Mouse (Mus musculus) lung, embryonic 14.5 days (tissue): Measurements from ENCODE around the gene Daxx. TPM values are rescaled to one million over a fixed set of nuclear protein-coding genes. Genes with fewer than 3 reads are reported as not detected.
A peak's percentile ranks its signal among the peaks of the same experiment; 100 is the strongest.

ENCODE experiments used
- ATAC-seq: fragments of 200-750 bp; cut with Nextera tagmentation; 2 replicates; pipeline ENCODE4 v1.8.0; 2017; ENCODE audit warnings: mild to moderate bottlenecking, moderate TSS enrichment, moderate library complexity; ENCODE audit not compliant: insufficient read depth
- DNase-seq: peaks from one replicate; pipeline ENCODE4 v3.0.0-alpha.2; 2015
- H3K27ac ChIP-seq: fragments of 300-500 bp; sonication (generic); 2 replicates; pipeline ENCODE4 v1.5.1; 2014; ENCODE audit warnings: low read depth, mild to moderate bottlenecking, moderate library complexity
- H3K27me3 ChIP-seq: fragments of 300-500 bp; sonication (generic); 2 replicates; pipeline ENCODE4 v1.6.1; 2014; ENCODE audit warnings: low read length, control low read depth; ENCODE audit not compliant: insufficient read depth
- H3K36me3 ChIP-seq: fragments of 300-500 bp; sonication (generic); 2 replicates; pipeline ENCODE4 v1.6.1; 2014; ENCODE audit warnings: control low read depth; ENCODE audit not compliant: insufficient read depth
- H3K4me1 ChIP-seq: fragments of 300-500 bp; sonication (generic); 2 replicates; pipeline ENCODE4 v1.6.1; 2014; ENCODE audit warnings: antibody characterized with exemption, control low read depth; ENCODE audit not compliant: insufficient read depth
- H3K4me2 ChIP-seq: fragments of 300-500 bp; sonication (generic); 2 replicates; pipeline ENCODE4 v1.6.1; 2014; ENCODE audit warnings: mild to moderate bottlenecking
- H3K4me3 ChIP-seq: fragments of 300-500 bp; sonication (generic); 2 replicates; pipeline ENCODE4 v1.5.1; 2014; ENCODE audit warnings: low read depth, low read length
- H3K9ac ChIP-seq: fragments of 300-500 bp; sonication (generic); 2 replicates; pipeline ENCODE4 v1.6.1; 2014
- H3K9me3 ChIP-seq: fragments of 300-500 bp; sonication (generic); 2 replicates; pipeline ENCODE4 v1.6.1; 2016; ENCODE audit warnings: low read depth, low read length, control low read depth
- CTCF ChIP-seq: IDR thresholded peaks from 2 replicates; pipeline ENCODE4 v1.5.1; 2016; ENCODE audit warnings: antibody characterized with exemption, low read depth
- WGBS: fragments of 180-500 bp; shearing (Covaris S2); extraction: QIAGEN DNeasy Blood & Tissue Kit; methylation state at CpG from one replicate; pipeline ENCODE4 v1.1.7; 2014; 5-methylcytosine and 5-hydroxymethylcytosine counted together
- polyA plus RNA-seq: library from polyadenylated mRNA; unstranded; fragments of >200 nt; fragmentation: Nextera tagmentation; extraction: Ambion mirVana; gene quantifications from 2 replicates; pipeline ENCODE4 v1.2.1, GENCODE M21; 2014

The Daxx gene
- polyA plus RNA-seq, 1 experiment from 2014 or later, result 47.1 TPM

DNA sequence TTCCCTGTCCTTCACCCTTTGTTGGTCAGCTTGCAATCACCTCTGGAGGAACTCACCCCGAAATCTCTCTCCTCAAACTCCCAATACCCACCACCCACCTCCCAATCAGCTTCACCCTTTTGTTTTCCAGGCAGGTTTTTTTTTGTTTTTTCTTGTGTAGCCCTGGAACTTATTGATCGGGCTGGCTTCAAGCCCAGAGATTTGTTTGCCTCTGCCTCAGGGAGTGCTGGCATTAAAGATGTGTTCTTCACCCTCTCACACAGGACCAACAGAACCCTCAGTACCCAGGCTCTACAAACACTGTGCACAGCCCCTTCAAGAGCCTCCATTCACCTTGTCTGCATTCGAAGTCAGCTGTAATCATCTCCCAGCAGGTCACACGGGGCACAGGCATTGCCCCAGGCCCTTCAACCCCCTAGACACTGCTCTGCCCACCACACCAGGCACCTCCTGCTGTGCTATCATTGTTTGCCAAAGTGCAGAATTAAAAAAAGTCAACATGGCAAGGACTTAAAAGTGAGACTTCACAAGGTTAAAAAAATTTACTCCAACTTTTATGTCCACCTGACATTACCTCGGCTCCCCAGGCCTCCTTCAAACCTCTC, 44.8 kb downstream of the Daxx start:
- WGBS, result 35% methylated on average over 5 of the region's 5 CpGs
- Histone ChIP-seq H3K36me3 (peaks cover 56% of the 10 kb centered on the region), H3K9me3 (no peaks in the 10 kb centered on the region), H3K27ac (peak overlapping the region; percentile 48; the same call in 1 of the 2 replicates), H3K4me2 (peak overlapping the region; percentile 100), H3K4me3 (peak overlapping the region; percentile 99), H3K9ac (peak overlapping the region; percentile 99), H3K4me1 (peaks cover 26% of the 10 kb centered on the region; the same call in 1 of the 2 replicates), H3K27me3 (no peaks in the 10 kb centered on the region)
- no peak for ATAC-seq
- DNase-seq, result no peak
- TF ChIP-seq CTCF, result no peak

DNA sequence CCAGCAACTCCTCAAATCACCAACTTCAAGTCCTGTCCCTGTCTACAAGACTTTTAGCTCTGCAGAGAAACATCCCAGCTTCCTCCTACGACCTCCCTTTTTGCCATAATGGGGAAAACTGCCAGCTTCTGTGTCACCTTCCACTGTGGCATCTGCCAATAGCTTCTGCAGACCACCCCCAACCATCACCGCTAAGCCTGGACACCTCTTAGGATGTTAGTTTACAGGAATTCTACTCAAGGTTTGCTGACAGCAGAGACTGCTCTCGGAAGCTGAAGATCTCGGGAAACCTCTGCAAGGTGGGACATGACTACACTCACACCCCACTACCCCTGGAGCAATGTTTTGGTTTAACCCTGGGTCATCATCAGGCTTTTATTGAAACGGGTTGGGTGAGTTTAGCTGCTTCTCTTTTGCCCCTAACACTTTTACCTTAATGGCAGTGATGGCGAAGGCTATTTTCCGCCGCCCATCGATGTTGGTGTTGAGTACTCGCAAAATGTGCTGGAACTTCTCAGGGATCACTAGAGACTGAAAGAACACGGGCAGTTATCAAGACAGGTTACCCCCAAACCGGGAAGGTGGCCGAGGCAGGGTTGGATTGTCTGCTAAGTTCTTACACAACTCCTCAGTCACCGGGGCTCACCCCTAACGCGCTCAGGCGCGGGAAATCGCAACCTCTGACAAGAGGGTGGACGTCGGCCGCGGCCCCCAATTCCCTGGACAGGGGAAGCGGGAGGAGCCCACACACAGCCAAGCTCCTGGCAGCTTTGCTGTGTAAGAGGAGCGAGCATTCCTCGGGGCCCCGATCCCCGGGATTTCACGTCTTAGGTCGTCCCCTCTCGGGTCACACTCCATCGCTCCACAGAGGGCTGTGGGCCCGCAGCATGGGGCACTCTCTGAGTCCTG, 45.7 kb downstream of the Daxx start:
- H3K36me3 ChIP-seq, result peaks cover 56% of the 10 kb centered on the region

DNA sequence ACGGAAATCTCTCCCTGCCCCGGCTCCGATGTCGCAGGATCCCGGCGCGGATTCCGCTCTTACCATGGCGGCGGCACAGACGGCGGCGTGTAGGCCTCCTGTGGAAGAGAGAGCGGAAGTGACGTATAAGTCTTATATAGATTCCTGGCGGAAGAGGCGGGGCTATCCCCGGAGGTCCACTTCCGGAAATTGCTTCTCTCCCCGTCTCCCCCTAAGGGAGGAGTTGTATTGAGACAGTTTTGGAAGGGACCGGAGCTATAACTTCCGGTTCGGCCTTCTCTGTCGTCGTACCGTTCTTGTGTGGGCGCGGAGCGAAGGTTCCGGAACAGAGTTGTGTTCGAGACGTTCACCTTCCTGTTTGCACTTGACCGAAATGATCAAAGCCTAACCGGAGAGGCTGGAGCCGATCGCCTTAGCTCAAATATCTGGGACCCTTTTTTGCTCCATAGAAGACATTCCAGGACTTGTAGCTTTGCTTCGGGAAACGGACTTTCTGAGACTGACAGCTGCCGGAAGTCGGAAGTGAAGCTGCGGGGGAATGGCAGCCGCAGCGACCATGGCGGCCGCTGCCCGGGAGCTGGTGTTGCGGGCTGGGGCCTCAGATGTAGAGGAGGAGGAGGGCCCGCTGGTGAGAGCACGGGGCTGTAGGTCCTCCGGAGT, 46.5 kb downstream of the Daxx start, which contains the start of the genes Vps52 and Rps18:
Gene Vps52 (plus strand): TSS at position 258 of the 660 bp plus-strand sequence.
Gene Rps18 (minus strand): TSS at position 447 of the 660 bp plus-strand sequence.
- WGBS, result under 1% methylated on average over 50 of the region's 50 CpGs
- Histone ChIP-seq H3K27ac (peak within 1 kb of the TSS; percentile 97), H3K9ac (peak within 1 kb of the TSS; percentile 99), H3K4me1 (peaks cover 26% of the 10 kb centered on the region; the same call in 1 of the 2 replicates), H3K27me3 (no peaks in the 10 kb centered on the region), H3K36me3 (peaks cover 56% of the 10 kb centered on the region), H3K9me3 (no peaks in the 10 kb centered on the region), H3K4me3 (peak within 1 kb of the TSS; percentile 99), H3K4me2 (peak within 1 kb of the TSS; percentile 100)
- ATAC-seq (peak; percentile 84), DNase-seq (peak; percentile 99)
- peak; percentile 32 for TF ChIP-seq CTCF

More for the DNA sequence above, 45.7 kb downstream of the Daxx start:
- H3K9me3 ChIP-seq, result no peaks in the 10 kb centered on the region
- peak overlapping the region; percentile 100 for H3K4me2 ChIP-seq
- DNase-seq, result no peak
- no peak for TF ChIP-seq CTCF
- H3K9ac ChIP-seq, result peak overlapping the region; percentile 99
- peaks cover 26% of the 10 kb centered on the region; the same call in 1 of the 2 replicates for H3K4me1 ChIP-seq
- peak; percentile 12 for ATAC-seq
- under 1% methylated on average over 33 of the region's 33 CpGs for WGBS
- H3K27me3 ChIP-seq, result no peaks in the 10 kb centered on the region
- H3K27ac ChIP-seq, result peak overlapping the region; percentile 97
- H3K4me3 ChIP-seq, result peak overlapping the region; percentile 99

DNA sequence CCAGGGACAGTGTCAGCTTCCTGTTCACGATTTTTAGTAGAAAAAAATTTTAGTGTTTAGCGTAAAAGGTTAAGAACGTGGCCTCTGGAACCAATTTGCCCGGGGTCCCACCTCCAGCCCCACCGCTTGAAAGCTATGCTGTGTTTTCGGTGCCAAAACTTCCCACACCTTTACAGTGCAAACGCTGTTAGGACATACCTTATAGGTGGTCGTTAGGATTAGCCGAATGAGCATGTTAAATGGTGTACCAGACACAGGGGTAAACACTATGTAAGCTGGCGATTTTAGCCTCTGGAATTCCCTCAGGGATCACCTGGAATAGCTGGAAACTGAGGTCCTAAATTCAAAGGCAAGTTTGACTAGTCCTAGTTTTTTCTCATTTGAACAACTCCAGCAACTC, 47.1 kb downstream of the Daxx start:
- Histone ChIP-seq H3K27ac (no peak overlapping the region), H3K27me3 (no peaks in the 10 kb centered on the region), H3K4me3 (peak overlapping the region; percentile 99), H3K36me3 (peaks cover 61% of the 10 kb centered on the region), H3K4me2 (peak overlapping the region; percentile 78), H3K9me3 (no peaks in the 10 kb centered on the region), H3K9ac (peak overlapping the region; percentile 71), H3K4me1 (peaks cover 26% of the 10 kb centered on the region; the same call in 1 of the 2 replicates)
- WGBS, result 7% methylated on average over 10 of the region's 10 CpGs
- no peak for TF ChIP-seq CTCF
- ATAC-seq, result no peak
- no peak for DNase-seq

DNA sequence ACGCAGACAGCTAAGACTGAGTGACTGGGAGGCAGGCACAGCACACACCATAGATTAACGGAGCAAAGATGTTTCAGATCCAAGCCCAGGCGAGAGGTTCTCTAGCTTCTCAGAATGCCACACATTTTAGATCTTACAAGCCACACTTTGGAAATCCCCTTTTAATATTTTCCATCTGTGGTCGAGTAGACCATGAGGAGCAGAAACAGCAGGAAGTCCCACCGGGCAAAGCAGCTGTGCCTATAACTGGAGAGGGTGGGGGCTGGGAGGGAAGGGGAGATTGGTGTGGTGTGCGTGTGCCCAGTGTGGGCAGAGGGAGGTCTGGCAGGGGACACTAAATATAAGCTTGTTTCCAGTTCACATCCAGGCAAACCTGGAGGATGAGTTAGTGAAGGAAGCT, 48.3 kb downstream of the Daxx start:
- no peaks in the 10 kb centered on the region for H3K27me3 ChIP-seq
- peaks cover 60% of the 10 kb centered on the region for H3K36me3 ChIP-seq
- DNase-seq (no peak), ATAC-seq (no peak)
- no peak overlapping the region for H3K4me3 ChIP-seq
- no peak for TF ChIP-seq CTCF
- H3K27ac ChIP-seq, result no peak overlapping the region
- WGBS, result 80% methylated on average over 6 of the region's 6 CpGs
- H3K9ac ChIP-seq, result no peak overlapping the region
- H3K4me2 ChIP-seq, result no peak overlapping the region
- H3K4me1 ChIP-seq, result peaks cover 18% of the 10 kb centered on the region; the same call in 1 of the 2 replicates
- no peaks in the 10 kb centered on the region for H3K9me3 ChIP-seq

DNA sequence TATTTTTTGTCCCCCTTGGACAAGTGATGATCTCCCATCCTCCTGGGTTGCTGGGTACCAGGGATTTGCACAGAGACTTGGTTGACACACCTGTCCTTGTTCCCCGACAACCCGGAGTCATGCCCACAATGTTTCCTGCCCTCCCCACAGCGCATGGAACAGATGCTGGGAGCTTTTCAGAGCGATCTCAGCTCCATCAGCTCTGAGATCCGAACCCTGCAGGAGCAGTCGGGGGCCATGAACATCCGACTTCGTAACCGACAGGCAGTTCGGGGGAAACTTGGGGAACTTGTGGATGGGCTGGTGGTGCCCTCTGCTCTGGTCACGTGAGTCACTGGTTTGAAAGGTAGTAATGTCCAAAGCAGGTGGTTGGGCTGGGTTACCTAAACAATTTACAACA, 49.2 kb downstream of the Daxx start:
- no peak overlapping the region for H3K4me3 ChIP-seq
- H3K27ac ChIP-seq, result no peak overlapping the region
- H3K9ac ChIP-seq, result no peak overlapping the region
- no peak for TF ChIP-seq CTCF
- no peak for DNase-seq
- ATAC-seq, result no peak
- H3K9me3 ChIP-seq, result no peaks in the 10 kb centered on the region
- H3K4me2 ChIP-seq, result no peak overlapping the region
- peaks cover 12% of the 10 kb centered on the region; the same call in 1 of the 2 replicates for H3K4me1 ChIP-seq
- 95% methylated on average over 11 of the region's 11 CpGs for WGBS
- no peaks in the 10 kb centered on the region for H3K27me3 ChIP-seq
- H3K36me3 ChIP-seq, result peaks cover 60% of the 10 kb centered on the region
